Mouse (Mus musculus): ENCODE data around the gene Syt12.

Syt12 gene

DNA sequence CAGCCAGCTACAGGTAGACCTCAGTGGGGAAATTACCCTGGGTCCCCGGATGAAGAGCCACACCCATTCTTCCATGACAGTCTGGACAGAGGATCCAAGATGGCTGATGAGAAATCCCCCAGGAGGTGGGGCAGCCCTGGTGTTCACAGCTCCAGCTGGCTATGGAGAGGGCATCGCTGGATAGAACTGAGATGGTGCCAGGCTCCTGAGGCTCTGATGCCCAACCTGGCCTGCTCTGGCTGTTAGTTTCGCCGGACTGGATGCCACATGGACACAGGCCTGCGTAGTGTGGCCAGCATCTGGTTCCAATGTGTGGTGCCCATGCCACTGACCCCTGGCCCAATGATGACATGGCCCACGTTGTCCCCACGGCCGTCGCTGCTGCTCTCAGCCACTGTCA lies 29.8 kb downstream of the Syt12 start:
- no peak for DNase-seq (ENCODE audit: low spot score in 2 of 2)

DNA sequence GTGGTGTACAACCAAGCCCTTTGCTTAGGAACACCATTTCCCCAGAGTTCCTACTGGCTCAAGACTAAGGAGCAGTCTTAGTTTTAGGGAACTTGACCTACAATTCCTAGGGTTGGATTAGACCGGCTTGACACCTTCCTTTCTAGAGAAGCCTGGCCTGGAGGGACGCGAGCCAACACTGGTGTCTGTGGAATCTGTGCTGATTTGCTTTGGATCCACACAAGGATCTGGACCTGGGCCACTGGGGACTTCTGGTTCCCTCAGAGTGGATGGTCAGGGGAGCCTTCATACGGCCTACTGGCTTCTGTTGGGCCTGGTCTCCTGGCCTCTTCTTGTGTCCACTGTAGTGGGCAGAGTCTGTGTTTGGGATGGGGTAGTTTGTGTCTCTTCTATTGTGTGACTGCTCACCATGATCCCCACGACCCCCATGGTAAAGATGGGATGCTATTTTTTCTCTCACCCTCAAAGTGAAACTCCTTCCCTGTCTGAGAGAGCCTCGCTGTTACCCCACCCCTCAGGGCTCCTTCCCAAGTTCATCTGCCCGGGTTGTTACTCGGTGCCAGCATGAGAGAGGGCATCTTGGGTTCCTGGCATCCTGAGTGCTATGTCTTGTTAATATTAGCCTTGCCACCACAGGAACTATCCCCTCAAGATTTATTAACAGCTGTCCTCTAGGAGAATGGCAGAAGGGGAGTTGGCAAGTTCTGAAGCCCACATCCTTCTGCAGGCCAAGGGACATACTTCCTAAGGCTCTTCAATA lies 30.4 kb downstream of the Syt12 start:
- no peak for DNase-seq (ENCODE audit: low spot score in 2 of 2)

DNA sequence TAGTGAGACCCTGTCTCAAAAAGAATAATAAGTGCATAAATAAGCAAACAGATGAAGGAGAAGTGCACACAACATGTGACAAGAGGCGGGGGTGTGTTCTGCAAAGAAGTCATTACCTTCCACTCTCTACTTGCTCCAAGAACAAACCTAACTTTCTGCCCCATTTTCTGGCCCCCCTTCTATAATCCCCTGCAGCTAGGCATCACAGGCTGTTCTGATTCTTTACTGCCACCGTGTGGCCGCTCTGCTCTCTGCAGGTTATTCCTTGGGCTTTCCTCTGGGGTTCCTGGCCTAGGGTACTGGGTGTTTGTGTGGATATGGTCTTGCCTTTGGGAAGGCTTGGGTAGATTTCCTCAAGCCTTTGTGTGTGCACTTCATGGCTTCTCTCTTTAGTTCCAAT lies 34.8 kb downstream of the Syt12 start:
- peak; percentile 64 to 82 for DNase-seq (ENCODE audit: low spot score in 2 of 2)

DNA sequence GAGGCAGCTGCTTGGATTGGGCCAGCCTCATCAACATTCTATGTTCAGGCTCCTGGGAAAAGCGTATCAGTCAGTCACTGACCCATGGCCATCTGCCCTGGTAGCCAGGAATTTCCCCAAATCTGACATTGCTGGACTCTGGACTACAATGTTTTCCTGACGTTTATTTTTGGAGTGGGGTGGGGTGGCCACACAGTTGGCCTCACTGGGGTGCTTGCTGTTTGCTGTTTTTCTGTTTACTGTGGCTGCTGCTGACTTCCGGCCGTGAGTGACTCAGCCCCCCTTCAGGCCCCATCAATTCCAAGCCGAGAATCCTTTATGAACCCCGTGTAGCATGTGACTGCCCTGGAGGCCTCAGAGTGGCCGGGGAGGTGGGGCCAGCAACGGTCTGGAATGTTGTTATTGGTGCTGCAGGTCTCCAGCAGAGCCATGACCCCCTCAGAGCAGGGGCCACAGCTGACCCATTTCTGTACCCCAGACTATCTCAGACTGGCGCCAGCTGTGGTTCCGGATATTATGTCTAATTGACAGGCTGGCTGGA lies 35.6 kb downstream of the Syt12 start:
- DNase-seq (ENCODE audit: low spot score in 2 of 2) = peak in 1 of 2 experiments; percentile 45

DNA sequence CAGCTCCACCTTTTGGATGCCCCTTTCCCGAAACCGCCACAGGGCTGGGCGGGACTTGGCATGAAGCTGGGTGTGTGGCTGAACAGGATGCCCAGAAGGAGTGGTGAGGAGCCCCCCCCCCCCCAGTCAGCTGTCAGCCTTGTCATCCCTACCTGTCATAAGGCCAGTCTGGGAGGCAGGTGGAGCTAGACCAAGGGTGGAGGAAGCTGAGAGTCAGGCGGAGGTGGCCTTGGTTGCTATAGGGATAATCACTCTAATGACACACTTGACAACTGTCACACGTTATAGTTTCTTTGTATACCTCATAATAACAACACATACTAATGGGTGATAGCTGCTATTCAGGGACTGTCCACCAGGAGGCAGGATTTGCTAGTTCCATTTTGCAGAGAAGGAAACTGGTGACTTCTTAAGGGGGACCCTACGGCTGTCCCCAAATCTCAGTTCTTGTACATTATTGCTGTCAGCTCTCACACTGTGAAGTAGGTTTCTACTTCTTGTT lies 36.1 kb downstream of the Syt12 start:
- no peak for DNase-seq (ENCODE audit: low spot score in 2 of 2)

DNA sequence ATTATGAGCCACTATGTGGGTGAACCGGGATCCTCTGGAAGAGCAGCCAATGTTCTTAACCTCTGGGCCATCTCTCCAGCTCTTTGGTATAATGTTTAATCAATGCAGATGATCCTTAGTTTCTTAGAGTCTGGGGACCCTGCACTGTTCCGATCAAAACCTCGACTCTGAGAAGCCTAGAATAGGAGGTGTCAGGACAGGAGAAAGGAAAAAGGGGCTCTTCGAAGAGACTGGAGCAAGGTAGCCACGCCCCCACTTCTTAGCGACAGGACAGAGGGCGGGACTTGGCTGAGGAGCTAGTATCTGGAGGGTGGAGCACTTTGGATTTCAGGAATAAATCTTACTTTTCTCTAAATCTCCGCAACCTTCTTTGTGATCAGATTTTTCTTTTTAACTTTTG lies 37.0 kb downstream of the Syt12 start:
- no peak for DNase-seq (ENCODE audit: low spot score in 2 of 2)

DNA sequence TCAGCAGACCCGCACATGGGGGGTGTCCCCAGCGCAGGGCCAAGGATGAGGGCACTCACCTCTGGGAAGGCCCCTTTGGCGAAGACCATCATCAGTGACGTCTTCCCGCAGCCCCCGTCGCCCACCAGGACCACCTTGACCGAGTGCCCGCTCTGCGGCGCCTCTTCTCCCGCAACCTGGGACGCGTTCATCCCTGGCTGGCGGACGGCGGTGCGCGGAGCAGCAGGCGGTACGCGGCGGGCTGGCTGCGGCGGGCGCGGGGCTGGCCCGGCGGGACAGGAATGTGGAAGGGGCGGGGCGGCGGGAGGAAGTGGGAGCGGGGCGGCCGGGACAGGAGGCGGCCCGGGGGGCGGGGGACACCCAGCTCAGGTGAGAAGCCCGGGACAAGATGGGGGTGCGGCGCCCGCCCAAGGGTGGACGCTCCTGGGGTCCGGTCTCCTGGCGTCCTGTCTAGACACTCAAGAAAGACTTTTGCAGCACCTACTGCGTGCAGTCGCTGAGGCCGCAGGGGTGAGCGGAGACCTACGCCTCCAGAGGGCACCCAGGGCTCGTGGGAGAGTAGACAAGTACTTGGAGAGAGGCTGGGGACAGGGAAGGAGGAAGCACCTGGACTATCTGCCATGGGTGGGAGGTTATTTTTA lies 38.0 kb downstream of the Syt12 start, which contains the start of gene Rhod:
TSS of gene Rhod (minus strand) at position 272 of the 641 bp plus-strand sequence.
- DNase-seq (ENCODE audit: low spot score in 2 of 2) = peak in 1 of 2 experiments; percentile 35

DNA sequence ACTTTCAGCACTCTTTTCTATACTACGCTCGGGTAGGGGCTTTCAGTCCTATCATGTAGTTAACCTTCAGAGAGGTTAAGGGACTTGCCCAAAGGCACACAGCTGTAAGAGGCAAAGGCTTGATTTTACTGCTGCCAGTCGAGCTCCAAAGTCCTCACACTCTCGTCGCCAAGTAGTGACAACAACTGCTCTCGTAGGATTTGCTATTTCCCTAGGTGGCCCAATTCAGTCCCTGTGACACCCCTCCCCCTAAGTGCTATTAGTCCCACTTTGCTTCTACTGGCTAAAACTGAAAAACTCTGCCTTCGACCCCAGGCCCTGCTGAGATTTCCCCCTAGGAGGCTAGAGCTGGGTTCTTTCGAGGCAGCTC lies 38.5 kb downstream of the Syt12 start:
- no peak for DNase-seq (ENCODE audit: low spot score in 2 of 2)

DNA sequence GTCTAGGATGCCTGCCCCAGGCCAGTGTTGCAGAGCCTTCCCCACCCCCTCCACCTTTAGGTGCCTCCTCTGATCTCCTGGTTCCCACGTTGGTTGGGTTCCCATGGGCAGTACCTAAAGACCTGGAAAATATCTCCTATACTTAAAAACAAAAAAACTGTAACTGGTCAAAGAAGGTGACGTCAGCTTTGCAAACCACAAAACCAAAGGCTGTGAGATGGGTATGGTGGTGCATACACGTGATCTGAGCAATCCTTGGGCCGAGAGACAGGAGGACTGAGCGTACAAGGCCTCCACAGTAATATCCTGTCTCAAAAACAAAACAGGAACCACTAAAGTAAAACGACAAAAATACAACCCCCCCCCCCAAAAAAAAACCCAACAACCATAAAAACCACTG lies 39.4 kb downstream of the Syt12 start:
- DNase-seq (ENCODE audit: low spot score in 2 of 2) = no peak

DNA sequence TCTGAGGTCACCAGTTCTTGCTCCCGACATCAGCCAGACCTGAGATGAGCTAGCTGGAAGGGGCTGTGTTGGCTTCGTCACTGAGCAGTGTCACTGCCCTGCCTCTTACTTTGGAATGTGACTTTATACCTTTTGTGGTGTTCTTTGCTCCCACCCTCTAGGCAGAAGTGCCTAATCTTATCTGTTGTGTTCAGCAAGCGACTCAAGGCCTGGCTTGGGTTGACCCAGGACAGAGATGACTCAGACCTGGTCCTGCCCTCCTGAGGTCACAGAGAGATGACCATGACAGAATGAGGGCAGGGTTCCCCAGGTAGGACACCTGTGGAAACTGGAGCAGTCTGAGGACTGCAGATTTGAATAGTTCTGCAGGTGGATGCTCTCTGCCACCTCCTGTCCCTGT lies 41.0 kb downstream of the Syt12 start:
- no peak for DNase-seq (ENCODE audit: low spot score in 2 of 2)

DNA sequence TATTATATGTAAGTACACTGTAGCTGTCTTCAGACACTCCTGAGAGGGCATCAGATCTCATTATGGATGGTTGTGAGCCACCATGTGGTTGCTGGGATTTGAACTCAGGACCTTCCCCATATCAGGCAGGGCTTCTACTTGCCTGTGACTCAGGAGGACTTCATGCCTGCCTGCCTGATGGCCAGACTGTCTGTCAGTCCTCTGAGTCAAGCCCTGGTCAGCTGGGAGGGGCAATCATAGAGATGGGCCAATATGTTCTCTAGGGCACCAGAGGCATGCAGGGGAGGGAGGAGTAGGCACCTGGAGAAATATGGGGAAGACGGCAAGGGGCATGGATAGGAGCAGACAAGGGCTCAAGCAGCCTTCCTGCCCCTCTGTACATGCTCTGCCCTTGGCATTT lies 42.2 kb downstream of the Syt12 start:
- no peak for DNase-seq (ENCODE audit: low spot score in 2 of 2)

DNA sequence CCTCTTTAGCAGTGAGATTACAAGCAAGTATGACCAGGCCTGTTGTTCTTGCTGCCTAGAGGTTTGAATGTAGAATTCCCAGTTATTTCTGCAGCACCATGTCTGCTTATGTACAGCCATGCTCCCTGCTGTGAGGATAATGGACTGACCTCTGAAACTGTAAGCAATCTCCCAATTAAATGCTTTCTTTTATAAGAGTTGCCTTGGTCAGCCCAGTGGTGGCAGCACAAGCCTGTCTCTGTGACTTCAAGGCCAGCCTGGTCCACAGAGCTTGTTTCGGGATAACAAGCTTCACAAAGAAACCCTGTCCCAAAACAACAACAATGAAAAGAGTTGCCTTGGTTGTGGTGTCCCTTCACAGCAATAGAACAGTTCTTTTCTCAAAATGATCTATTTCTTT lies 43.5 kb downstream of the Syt12 start:
- no peak for DNase-seq (ENCODE audit: low spot score in 2 of 2)

DNA sequence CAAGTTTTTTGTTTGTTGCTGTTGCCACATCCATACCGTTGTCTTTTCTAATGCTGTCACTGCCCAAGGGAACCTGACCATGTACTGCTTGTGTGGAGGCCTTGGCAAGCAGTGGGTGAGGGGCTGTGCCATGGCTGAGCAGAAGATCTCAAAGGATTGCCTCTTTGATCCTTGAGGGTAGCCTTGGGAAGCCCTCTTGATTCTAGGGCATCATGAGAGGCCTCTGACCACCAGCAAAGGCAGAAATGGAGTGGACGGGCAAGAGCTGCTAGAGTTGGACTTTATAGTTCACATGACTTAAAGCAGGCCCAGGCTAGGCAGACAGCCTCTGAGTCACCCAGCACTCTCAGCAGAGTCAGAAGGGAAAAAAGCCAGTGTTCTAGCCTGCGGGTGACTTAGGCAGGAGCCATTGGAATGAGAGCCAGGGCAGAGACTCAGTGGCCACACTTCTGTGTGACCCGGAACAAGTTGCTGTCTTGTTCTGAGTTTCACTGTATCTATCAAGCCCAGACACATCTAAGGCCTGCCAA lies 47.1 kb downstream of the Syt12 start:
- DNase-seq (ENCODE audit: low spot score in 2 of 2) = no peak

DNA sequence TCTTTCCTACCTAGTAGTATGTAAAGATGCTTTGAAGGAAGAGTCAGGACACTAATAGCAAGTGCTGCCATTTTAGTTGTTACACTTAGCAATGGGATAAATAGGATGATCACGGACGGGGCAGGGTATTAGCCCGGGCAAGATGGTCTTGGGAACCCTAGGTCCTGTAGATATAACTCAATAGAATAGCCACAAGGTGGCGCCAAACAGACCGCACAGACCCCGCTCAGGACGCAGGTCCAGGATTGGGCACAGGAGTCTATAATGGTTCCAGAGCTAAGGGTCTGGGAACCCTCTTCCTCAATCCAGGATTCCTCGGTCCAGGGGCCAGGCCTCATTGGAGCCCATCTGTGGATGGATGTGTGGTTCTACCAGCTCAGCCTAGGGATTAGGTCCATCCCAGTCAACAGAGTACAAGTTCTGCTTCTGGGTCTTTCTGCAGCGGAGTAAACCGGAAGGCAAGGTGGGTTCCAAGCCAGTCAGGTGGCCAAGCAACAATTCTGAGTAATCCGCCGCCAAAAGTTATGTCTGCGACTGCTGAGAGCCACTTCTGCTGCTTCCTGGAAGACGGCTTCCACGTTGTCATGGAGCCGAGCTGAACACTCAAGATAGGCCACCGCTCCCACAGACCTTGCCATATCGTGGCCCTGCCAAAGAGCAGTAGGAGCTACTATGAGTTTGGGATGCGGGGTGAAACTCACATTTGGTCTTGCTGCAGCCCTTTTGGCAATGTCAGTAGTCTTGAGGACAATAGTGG lies 51.5 kb downstream of the Syt12 start:
- no peak for DNase-seq (ENCODE audit: low spot score in 2 of 2)

DNA sequence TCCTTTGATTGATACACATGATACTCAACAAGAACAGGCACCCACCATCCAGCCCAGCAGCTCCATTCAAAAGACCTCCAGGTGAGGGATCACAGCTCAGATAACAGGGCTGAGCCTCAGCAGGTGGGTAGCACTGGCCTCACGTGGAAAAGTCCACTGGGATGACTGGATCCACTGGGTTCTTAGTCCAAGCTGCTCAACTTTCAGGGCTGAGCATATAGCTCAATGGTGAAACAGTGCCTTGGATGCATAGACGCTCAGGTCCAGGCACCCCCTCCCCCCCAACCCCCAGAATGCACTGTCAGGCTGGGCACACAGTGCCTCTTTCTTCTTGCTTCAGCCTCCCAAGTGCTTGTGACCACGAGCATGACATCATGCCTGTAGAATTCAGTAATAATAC lies 54.2 kb downstream of the Syt12 start:
- DNase-seq (ENCODE audit: low spot score in 2 of 2) = no peak

DNA sequence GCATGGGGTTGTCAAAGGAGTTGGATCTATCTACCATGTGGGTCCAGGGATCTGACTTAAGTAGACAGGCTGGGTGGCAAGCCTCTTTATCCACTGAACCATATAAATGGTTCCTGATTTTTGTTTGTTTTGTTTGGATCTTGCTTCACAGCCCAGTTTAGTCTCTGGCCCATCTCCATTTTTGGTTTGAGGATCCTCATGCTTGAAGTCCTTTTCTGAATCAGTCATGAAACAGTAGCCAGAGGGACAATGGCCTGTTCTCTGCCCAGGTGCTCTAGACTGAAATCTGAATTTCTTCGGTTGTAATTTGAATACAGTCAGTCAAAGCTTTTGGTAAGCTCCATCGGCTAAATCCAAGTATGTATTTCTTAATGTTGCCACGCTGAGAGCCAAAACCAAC lies 54.7 kb downstream of the Syt12 start:
- no peak for DNase-seq (ENCODE audit: low spot score in 2 of 2)

DNA sequence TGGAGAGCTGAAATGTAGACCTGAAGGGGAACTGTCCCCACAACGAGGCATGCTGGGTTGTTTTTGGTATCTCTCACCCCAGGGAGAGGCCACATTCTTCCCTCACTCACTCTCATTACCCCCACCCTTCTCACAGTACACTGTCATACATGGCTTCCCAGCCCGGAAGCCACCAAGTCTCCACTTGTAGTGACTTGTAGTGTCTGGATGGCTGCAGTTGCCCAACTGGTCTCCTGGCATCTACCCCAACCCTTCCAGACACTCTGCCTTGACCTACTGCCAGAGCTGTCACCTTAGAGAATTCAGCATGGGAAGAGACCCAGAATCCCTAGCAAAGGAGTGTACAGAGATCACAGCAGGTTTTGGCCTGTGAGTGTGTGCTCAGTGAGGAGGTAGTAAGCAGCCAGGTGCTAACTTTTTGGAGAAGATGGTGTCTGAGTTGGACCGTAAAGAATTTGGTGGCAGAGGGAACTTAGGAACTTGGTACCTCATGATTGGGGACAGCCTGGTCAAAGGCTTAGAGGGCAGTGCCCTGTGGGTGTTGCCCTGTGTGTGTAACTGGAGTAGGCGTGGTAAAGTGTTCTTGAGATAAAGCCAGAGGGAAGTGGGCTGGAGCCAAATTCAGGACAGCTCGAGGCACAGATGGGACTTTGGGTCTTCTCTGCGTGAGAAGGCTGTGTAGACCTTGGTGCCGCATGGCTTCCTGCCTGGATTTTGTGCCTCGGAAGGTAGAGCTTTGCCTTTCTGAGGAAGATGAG lies 56.9 kb downstream of the Syt12 start:
- no peak for DNase-seq (ENCODE audit: low spot score in 2 of 2)

DNA sequence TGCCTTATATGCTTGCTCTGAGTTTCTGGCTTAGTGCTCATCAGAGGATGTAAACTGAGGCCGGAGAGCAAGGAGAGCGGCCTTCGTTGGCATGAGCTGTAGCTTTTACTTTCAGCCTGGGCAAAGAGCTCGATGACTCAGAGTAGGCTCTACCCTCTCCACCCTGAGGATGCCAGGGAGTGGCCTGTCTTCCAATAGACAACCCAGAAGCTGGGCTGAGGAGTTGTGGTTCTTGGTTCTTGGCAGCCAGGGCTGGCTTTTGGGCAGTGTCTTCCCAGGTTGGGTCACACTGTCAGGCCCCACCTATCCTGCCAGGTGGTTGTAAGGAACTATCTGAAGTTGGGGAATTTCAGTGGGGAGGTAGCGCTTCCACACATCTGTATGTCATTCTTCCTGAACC lies 57.5 kb downstream of the Syt12 start:
- no peak for DNase-seq (ENCODE audit: low spot score in 2 of 2)

DNA sequence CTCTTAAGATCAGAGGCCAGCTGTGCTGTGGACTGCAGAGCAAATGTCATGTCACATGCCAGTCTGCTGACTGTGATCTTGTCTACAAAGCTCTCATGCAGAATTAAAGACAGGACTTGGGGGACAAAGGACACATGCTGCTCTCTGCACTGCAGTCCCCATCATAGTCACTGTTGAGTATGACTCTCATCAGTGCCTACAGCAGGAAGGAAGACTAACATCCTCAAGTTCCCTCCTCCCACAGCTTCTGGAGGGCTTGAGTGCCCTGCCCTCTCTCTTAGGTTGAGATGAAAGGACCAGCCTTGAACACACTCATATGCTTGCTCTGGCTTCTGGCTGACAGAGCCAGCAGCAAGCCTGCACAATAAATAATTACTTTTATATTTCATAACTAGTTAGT lies 59.5 kb downstream of the Syt12 start:
- no peak for DNase-seq (ENCODE audit: low spot score in 2 of 2)

DNA sequence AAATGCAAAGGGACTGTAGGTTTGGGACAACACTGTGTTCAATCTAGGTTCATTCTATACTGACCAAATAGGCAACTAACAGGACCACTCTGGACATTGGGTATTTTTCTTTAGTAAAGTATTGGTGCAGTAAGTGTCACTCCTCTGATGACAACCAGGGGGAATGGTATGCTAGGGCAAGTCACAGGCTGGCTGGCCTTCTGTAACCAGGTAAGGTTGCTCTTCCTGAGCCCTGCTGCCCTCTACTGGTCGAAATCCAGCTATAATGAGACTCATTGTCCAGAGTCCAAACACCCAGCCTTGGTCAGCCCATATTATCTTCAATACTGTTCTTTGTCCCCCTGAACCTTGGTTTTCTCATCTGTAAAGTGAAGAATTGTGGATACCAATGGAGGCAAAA lies 60.1 kb downstream of the Syt12 start:
- DNase-seq (ENCODE audit: low spot score in 2 of 2) = peak in 1 of 2 experiments; percentile 46

DNA sequence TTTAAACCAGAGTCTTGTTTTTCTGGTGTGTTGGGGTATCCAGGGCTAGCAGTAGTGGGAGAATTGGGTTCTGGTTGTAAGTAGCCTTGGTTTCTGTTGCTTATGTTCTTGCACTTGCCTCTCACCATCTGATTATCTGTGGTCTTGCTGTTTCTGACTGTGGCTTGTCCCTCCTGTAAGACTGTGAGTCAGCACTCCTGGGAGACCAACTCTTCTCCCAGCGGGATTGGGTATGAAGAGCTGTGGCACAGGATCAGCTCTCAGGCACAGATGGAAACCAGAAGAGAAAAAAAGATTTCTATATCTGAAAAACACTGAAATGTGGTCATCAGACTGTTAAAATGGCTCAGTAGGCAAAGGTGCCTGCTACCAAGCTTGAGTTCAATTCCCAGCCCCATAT lies 62.6 kb downstream of the Syt12 start:
- DNase-seq (ENCODE audit: low spot score in 2 of 2) = no peak
